Mouse (Mus musculus) ES-CJ7 (cell line): ENCODE data around the gene Aimp2.

ENCODE experiments used
- DNase-seq: peaks from one replicate; pipeline ENCODE4 v3.0.0; 2011; ENCODE audit warnings: low read depth, low spot score

Aimp2 gene

GRCm38 (mm10) chr5:143909417-143910400 lies at the start of gene Aimp2, which contains the start of gene Pms2:
TSS of gene Aimp2 (minus strand) at chr5:143909847.
TSS of gene Pms2 (plus strand) at chr5:143909964.
- DNase-seq: peak; percentile 99

- no peak for DNase-seq
Measured at GRCm38 (mm10) chr5:143957101-143957500, 47.5 kb upstream of the Aimp2 start.

- DNase-seq: no peak
Measured at GRCm38 (mm10) chr5:143950016-143950415, 40.4 kb upstream of the Aimp2 start.

GRCm38 (mm10) chr5:143948361-143948760 lies 38.7 kb upstream of the Aimp2 start:
- no peak for DNase-seq

DNA sequence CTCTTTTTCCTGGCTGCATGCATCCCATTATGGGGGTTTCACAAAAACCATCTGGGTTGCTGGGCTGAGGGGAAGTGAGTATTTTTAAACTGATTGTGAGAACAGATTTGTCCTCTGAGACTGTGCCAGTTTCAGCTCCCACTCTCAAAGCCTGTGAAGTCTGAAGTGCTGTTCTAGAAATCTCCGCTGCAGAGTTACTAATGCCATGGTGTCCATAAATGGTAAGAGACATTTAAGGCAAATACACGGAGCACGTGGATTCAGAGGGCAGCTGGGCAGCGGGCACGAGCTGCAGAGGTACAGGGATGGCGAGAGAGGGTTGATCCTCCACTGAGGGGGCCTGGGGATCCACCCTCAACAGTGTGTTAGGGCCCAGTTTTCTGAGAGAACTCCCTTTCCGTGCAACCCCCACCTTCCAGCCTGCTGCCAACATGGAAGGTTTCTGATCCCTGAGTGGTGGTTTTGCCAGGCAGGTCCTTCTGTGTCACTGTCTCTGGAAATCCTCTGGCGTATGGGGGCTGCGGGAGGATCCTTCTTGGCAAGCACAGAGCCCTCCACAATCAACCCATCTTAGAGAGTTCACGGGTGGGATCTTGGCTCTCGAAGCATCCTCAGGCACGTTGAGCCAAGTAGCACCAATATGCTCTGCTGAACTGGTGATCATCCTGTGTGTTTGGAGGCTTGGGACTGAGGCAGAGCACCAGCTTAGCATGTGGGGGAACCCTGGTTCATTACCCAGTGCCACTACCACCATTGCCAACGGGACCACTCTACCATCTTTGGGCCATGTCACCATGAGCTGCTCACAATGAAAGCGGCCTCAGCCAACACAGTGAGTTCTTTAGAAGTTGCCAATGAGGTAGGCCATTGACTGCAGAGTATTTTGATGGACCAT lies 33.8 kb upstream of the Aimp2 start:
- no peak for DNase-seq

DNA sequence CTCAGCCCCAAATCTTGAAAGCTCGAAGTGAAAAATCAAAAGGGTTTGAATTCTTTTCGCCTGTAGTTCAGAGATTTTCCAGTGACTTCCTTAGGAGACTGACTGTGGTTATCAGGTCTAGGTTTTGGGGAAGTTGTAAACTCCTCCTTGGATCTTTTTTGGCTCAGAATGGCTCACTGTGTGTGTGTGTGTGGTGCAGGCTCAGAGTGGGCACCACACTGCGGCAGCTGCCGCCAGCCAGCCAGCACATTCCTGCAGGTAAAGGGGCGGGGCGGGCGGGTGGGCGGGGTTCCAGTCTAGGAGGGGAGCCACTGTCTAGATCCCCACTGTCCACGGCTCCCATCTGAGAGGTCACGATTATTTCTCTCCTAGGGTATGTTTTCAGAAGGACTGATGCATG lies 31.9 kb upstream of the Aimp2 start:
- no peak for DNase-seq

- no peak for DNase-seq
Measured at GRCm38 (mm10) chr5:143936156-143936555, 26.5 kb upstream of the Aimp2 start.

DNA sequence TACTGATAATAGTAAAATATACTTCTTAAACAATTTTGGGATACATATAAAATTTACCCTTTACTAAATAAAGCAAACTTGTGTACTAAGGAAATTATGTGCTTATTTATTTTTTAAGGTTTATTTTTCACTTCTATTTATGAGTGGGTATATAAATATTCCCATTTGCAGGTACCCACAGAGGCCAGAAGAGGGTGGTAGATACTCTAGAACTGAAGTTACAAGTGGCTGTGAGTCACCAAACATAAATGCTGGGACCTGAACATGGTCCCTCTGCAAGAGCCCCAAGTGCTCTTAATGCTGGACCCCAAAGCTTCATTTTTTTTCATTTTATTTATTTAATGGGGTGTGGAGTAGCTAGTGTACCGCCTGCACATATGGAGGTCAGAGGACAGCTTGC lies 24.2 kb upstream of the Aimp2 start:
- DNase-seq: peak; percentile 25

DNA sequence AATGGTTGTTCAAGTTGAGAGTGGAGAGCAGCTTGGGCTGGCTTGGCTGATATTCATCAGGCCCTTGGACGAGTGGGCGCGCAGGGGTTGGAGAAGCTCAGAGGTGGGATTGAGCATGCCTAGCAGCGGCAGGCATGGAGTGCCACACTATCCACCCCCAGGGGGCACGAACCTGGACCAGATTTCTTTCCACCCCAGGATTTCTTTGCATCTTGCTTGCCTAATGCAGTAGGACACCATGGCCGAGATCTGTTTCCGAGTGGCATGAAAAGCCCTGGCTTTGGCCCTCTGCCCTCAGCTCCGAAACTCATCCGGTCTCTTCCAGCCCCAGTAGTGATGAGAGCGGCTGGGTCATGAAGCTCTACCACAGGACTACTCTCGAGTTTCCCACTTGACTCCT lies 23.8 kb upstream of the Aimp2 start:
- no peak for DNase-seq

GRCm38 (mm10) chr5:143932831-143933230 lies 23.2 kb upstream of the Aimp2 start, which contains the start of gene Rsph10b:
TSS of gene Rsph10b (plus strand) at chr5:143933035.
- DNase-seq: peak; percentile 59

GRCm38 (mm10) chr5:143931863-143932580 lies 22.4 kb upstream of the Aimp2 start:
- no peak for DNase-seq

GRCm38 (mm10) chr5:143930656-143931055 lies 21.0 kb upstream of the Aimp2 start:
- DNase-seq: no peak

DNA sequence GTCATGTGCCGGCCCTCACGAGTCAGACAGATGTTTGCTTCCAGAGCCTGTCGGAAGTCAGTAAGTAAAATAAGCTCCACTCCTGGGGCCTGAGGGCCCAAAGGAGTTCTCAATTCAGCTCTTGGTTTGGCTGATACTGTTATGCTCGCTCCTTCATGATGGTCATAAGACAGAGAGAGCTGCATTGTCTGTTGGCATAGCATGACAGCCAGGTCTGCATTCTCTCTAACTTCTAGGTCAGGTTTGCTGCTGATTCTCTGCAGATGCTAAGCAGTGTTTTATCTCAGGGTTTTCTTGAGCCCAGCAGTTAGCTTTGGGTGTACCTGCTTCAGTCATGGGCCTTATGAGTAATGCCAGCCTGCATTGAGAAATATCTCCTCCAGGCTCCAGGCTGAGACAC lies 19.6 kb upstream of the Aimp2 start:
- no peak for DNase-seq

DNA sequence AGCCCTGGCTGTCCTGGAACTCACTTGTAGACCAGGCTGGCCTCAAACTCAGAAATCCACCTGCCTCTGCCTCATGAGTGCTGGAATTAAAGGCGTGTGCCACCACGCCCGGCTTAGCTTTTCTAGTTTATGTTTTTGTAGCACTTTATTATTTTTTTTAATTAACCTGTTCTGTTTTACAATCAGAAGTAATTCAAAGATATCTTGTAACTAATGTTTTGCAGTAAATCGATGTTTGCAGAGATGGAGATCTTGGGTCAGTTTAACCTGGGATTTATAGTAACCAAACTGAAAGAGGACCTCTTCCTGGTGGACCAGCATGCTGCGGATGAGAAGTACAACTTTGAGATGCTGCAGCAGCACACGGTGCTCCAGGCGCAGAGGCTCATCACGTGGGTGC lies 18.2 kb upstream of the Aimp2 start, which contains the start of gene Gm42421:
TSS of gene Gm42421 (plus strand) at position 301 of the 400 bp plus-strand sequence.
- DNase-seq: no peak

- no peak for DNase-seq
Measured at GRCm38 (mm10) chr5:143924781-143925452, 15.3 kb upstream of the Aimp2 start.

GRCm38 (mm10) chr5:143918120-143918519 lies 8.5 kb upstream of the Aimp2 start:
- DNase-seq: no peak

GRCm38 (mm10) chr5:143917418-143917817 lies 7.8 kb upstream of the Aimp2 start:
- DNase-seq: peak; percentile 72

DNA sequence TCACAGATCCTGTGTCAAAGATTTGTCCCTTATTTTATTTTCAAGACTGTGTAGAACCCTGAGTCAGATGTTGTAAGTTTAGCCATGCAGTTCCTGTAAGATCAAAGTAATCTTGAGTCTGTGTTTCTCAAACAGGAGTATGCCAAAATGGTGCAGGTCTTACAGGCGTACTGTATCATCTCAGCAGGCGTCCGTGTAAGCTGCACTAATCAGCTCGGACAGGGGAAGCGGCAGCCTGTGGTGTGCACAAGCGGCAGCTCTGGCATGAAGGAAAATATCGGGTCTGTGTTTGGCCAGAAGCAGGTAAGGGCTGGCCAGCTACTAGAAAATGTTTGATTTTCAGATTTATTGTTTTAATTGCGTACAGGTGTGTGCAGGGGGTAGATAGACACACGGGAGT lies 6.6 kb upstream of the Aimp2 start:
- DNase-seq: no peak

GRCm38 (mm10) chr5:143908926-143909325 lies 721 bp downstream of the Aimp2 start:
- DNase-seq: no peak

DNA sequence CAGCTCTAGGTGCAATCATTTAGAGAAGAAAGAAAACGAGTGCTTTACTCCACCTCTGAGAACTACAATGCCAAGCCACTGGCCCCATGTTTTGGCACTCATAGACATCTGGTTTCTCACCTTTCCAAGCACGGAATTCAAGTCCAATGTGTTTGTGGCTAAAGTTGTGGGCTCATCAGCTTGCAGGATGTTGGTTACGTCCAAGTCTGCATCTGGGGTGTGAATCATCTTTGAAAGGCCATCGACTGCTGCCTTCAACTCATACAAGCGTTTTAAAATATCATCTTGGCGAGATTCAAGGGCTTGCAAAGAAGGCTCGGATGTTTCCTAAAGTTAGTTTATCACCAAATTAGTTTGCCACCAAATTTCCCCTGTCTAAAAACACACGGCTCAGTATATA lies 3.2 kb downstream of the Aimp2 start:
- no peak for DNase-seq

DNA sequence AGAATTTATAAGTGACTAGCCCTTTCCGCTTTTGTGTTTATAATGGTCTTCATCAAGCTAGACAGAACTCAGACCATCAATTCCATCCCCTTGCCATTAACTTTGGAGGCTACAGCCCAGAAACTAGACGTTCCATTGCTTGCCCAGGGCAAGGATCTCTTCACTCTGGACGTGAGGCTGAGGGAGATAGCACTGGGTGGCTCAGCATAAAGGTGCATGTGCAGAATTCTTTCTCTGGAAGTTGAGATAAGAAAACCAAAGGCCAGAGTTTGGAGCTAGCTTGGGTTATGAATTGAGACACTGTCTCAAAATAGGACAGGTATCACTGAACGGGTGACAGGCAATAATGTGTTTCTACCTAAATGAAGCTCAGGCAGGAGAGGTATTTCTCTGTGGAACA lies 5.8 kb downstream of the Aimp2 start:
- no peak for DNase-seq
